8 mouse cellular contexts compared by ENCODE assay signal in the genomic region with DNA sequence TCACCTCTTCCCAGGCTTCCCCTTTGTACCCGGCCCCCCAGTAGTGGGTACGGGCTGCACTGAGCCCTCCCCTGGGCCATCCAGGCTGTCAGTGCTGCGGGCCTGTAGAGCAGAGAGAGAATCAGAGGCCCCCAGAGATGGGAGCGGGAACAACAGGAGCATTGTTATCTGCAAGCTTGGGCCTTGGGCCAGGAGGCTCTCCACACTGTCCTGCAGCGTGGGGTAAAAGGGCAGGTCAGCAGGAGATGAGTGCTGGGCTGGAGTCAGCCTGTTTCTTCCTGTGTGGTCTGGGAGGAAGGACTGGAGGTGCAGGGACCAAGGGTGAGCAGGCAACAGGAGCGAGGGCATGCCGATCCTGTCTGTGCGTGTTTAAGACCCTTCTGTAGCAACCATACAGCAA. TPM values are rescaled to one million over a fixed set of nuclear protein-coding genes. Genes with fewer than 3 reads are reported as not detected.
DNase-seq lines count a peak whose midpoint lies in the region; ATAC-seq lines count a peak whose summit lies in the region.

No protein-coding gene starts in this region.

- peak overlapping the region; percentile 81 for H3K4me2 ChIP-seq in embryonic facial prominence, embryonic 12.5 days (replicated peaks)
- peak overlapping the region; percentile 69 for H3K4me2 ChIP-seq in hindbrain, embryonic 14.5 days (replicated peaks)
- H3K4me2 ChIP-seq in midbrain, embryonic 12.5 days (replicated peaks): peak overlapping the region; percentile 79

- no peaks in the 10 kb centered on the region for H3K9me3 ChIP-seq in embryonic facial prominence, embryonic 12.5 days
- no peaks in the 10 kb centered on the region for H3K9me3 ChIP-seq in hindbrain, embryonic 14.5 days (ENCODE audit: control insufficient read depth, low read length)
- H3K9me3 ChIP-seq in midbrain, embryonic 12.5 days: no peaks in the 10 kb centered on the region

- intact Hi-C loops in left cerebral cortex, postnatal 4 days (cut with DNase I): no loop called here
- intact Hi-C loops in left cerebral cortex, postnatal 36 days (cut with DNase I): loop anchor here (10.0 kb wide), 1 partner anchor 88 kb away; a partner anchor contains a TSS

- no peak overlapping the region for H3K27ac ChIP-seq in embryonic facial prominence, embryonic 12.5 days
- no peak overlapping the region for H3K27ac ChIP-seq in hindbrain, embryonic 14.5 days
- H3K27ac ChIP-seq in midbrain, embryonic 12.5 days (replicated peaks): 0 out of 2 replicates have a peak overlapping the region, but pooled peaks have one; percentile 35

- peaks cover 48% of the 10 kb centered on the region for H3K36me3 ChIP-seq in embryonic facial prominence, embryonic 12.5 days
- peaks cover 49% of the 10 kb centered on the region for H3K36me3 ChIP-seq in hindbrain, embryonic 14.5 days (replicated peaks; ENCODE audit: control insufficient read depth, insufficient read depth)
- H3K36me3 ChIP-seq in midbrain, embryonic 12.5 days: peaks cover 51% of the 10 kb centered on the region

- peaks cover 34% of the 10 kb centered on the region for H3K4me1 ChIP-seq in embryonic facial prominence, embryonic 12.5 days
- H3K4me1 ChIP-seq in hindbrain, embryonic 14.5 days (replicated peaks; ENCODE audit: control insufficient read depth, insufficient read depth, low read length): peaks cover 36% of the 10 kb centered on the region
- H3K4me1 ChIP-seq in midbrain, embryonic 12.5 days: peaks cover 35% of the 10 kb centered on the region

- H3K9ac ChIP-seq in embryonic facial prominence, embryonic 12.5 days: peak overlapping the region; percentile 28
- peak overlapping the region; percentile 97 for H3K9ac ChIP-seq in hindbrain, embryonic 14.5 days
- H3K9ac ChIP-seq in midbrain, embryonic 12.5 days (replicated peaks): peak overlapping the region; percentile 91

- no peak for ATAC-seq in embryonic facial prominence, embryonic 12.5 days (ENCODE audit: insufficient number of reproducible peaks, insufficient read depth, low FRiP score, low TSS enrichment)
- ATAC-seq in hindbrain, embryonic 14.5 days (ENCODE audit: low FRiP score): no peak
- no peak for ATAC-seq in midbrain, embryonic 12.5 days (ENCODE audit: low FRiP score, low read depth)

- WGBS in embryonic facial prominence, embryonic 12.5 days: 17% methylated on average over 8 of the region's 8 CpGs
- 8% methylated on average over 8 of the region's 8 CpGs for WGBS in hindbrain, embryonic 14.5 days
- WGBS in midbrain, embryonic 12.5 days: 11% methylated on average over 8 of the region's 8 CpGs

- H3K27me3 ChIP-seq in embryonic facial prominence, embryonic 12.5 days: no peaks in the 10 kb centered on the region; the same call in 1 of the 2 replicates
- H3K27me3 ChIP-seq in hindbrain, embryonic 14.5 days (ENCODE audit: control insufficient read depth, insufficient read depth, low read length): no peaks in the 10 kb centered on the region
- no peaks in the 10 kb centered on the region for H3K27me3 ChIP-seq in midbrain, embryonic 12.5 days

- H3K4me3 ChIP-seq in embryonic facial prominence, embryonic 12.5 days: no peak overlapping the region
- peak overlapping the region; percentile 88 for H3K4me3 ChIP-seq in hindbrain, embryonic 14.5 days (replicated peaks; ENCODE audit: low read length)
- H3K4me3 ChIP-seq in midbrain, embryonic 12.5 days: peak overlapping the region; percentile 82

- DNase-seq in left cerebral cortex, postnatal 4 days: peak; percentile 61
- DNase-seq in left cerebral cortex, postnatal 36 days (ENCODE audit: low spot score in 2 of 2): no peak
- peak; percentile 37 for DNase-seq in hindbrain, embryonic 14.5 days (ENCODE audit: low spot score)
- DNase-seq in frontal cortex, postnatal 14 days (ENCODE audit: low spot score in 2 of 2): no peak
- no peak for DNase-seq in cerebellum, adult 9-10 months
- no peak for DNase-seq in c-Kit-positive CD71-positive TER-119-positive erythroid progenitor cells, embryonic 14.5 days (ENCODE audit: low spot score)

RNA-seq across cellular contexts. Expression of a gene that starts 1.9 kb away (rescaled TPM):
- total RNA-seq in left cerebral cortex, postnatal 4 days (2021): 100 to 1,000 TPM; 356 to 358 TPM
- 100 to 1,000 TPM; 156 to 209 TPM for total RNA-seq in left cerebral cortex, postnatal 36 days (2021)
- 20.0 and 26.5 TPM in 2 replicates for polyA plus RNA-seq in embryonic facial prominence, embryonic 12.5 days (2016; fragmentation: Nextera tagmentation; extraction: Ambion mirVana)
- 112 TPM in 2 replicates for polyA plus RNA-seq in hindbrain, embryonic 14.5 days (2014; fragmentation: Nextera tagmentation; extraction: Ambion mirVana)
- 96.3 and 99.5 TPM in 2 replicates for polyA plus RNA-seq in midbrain, embryonic 12.5 days (2016; fragmentation: Nextera tagmentation; extraction: Ambion mirVana)

RNA-seq across cellular contexts. Expression of a gene that starts 19.0 kb away (rescaled TPM):
- total RNA-seq in left cerebral cortex, postnatal 4 days (2021): 1 to 10 TPM; 4.7 to 5.5 TPM
- 1 to 10 TPM; 4.2 to 5.1 TPM for total RNA-seq in left cerebral cortex, postnatal 36 days (2021)
- polyA plus RNA-seq in embryonic facial prominence, embryonic 12.5 days (2016; fragmentation: Nextera tagmentation; extraction: Ambion mirVana): 8.5 and 9.2 TPM in 2 replicates
- polyA plus RNA-seq in hindbrain, embryonic 14.5 days (2014; fragmentation: Nextera tagmentation; extraction: Ambion mirVana): 9.3 and 12.6 TPM in 2 replicates
- 5.8 and 6.2 TPM in 2 replicates for polyA plus RNA-seq in midbrain, embryonic 12.5 days (2016; fragmentation: Nextera tagmentation; extraction: Ambion mirVana)

RNA-seq across cellular contexts. Expression of a gene that starts 19.2 kb away (rescaled TPM):
- total RNA-seq in left cerebral cortex, postnatal 4 days (2021): 10 to 100 TPM in 1 of 2 experiments, 1 to 10 TPM in 1; 7.6 to 10.1 TPM
- 1 to 10 TPM; 2.8 to 4.5 TPM for total RNA-seq in left cerebral cortex, postnatal 36 days (2021)
- polyA plus RNA-seq in embryonic facial prominence, embryonic 12.5 days (2016; fragmentation: Nextera tagmentation; extraction: Ambion mirVana): 15.6 and 16.0 TPM in 2 replicates
- 10.4 and 11.0 TPM in 2 replicates for polyA plus RNA-seq in hindbrain, embryonic 14.5 days (2014; fragmentation: Nextera tagmentation; extraction: Ambion mirVana)
- polyA plus RNA-seq in midbrain, embryonic 12.5 days (2016; fragmentation: Nextera tagmentation; extraction: Ambion mirVana): 15.1 TPM in 2 replicates

RNA-seq across cellular contexts. Expression of a gene that starts 26.7 kb away (rescaled TPM):
- 10 to 100 TPM; 29.6 to 34.6 TPM for total RNA-seq in left cerebral cortex, postnatal 4 days (2021)
- total RNA-seq in left cerebral cortex, postnatal 36 days (2021): 10 to 100 TPM; 35.9 to 45.5 TPM
- 44.7 and 49.1 TPM in 2 replicates for polyA plus RNA-seq in embryonic facial prominence, embryonic 12.5 days (2016; fragmentation: Nextera tagmentation; extraction: Ambion mirVana)
- polyA plus RNA-seq in hindbrain, embryonic 14.5 days (2014; fragmentation: Nextera tagmentation; extraction: Ambion mirVana): 49.2 and 49.4 TPM in 2 replicates
- 53.0 and 54.9 TPM in 2 replicates for polyA plus RNA-seq in midbrain, embryonic 12.5 days (2016; fragmentation: Nextera tagmentation; extraction: Ambion mirVana)

RNA-seq across cellular contexts. Expression of a gene that starts 30.2 kb away (rescaled TPM):
- 10 to 100 TPM; 50.6 to 56.7 TPM for total RNA-seq in left cerebral cortex, postnatal 4 days (2021)
- 10 to 100 TPM; 68.0 to 71.4 TPM for total RNA-seq in left cerebral cortex, postnatal 36 days (2021)
- 94.1 TPM in 2 replicates for polyA plus RNA-seq in embryonic facial prominence, embryonic 12.5 days (2016; fragmentation: Nextera tagmentation; extraction: Ambion mirVana)
- polyA plus RNA-seq in hindbrain, embryonic 14.5 days (2014; fragmentation: Nextera tagmentation; extraction: Ambion mirVana): 88.7 and 105 TPM in 2 replicates
- 83.1 and 88.4 TPM in 2 replicates for polyA plus RNA-seq in midbrain, embryonic 12.5 days (2016; fragmentation: Nextera tagmentation; extraction: Ambion mirVana)

Comparison
In these comparisons a context has a peak if more than half of its experiments do, and no peak if none do; other contexts are left out.
1. DNase-seq: peak in left cerebral cortex, postnatal 4 days (single experiment) and hindbrain, embryonic 14.5 days (single experiment); none in left cerebral cortex, postnatal 36 days (0 of 2), frontal cortex, postnatal 14 days (0 of 2), cerebellum, adult 9-10 months (single experiment) and c-Kit-positive CD71-positive TER-119-positive erythroid progenitor cells, embryonic 14.5 days (single experiment).
2. H3K9ac ChIP-seq: peak in every context shown above with its lines; median percentile 97 in hindbrain, embryonic 14.5 days; 91 in midbrain, embryonic 12.5 days; 28 in embryonic facial prominence, embryonic 12.5 days.
3. Peak in every context shown above with its lines, with median percentiles within 50 percentile points of each other: H3K4me2 ChIP-seq.